Comparison of ENCODE assay signal across 21 mouse cellular contexts in genomic region chr7:117637997-117638396, GRCm38 (mm10).
DNase-seq lines count a peak whose midpoint lies in the region; ATAC-seq and TF ChIP-seq lines count a peak whose summit lies in the region.
"Had no signal": no experiment of that assay in that cellular context is flagged by ENCODE, and none has a peak within 500 bp of the region (broad histone marks: within the 10 kb centered on the region; RNA-seq: fewer than 3 reads in every experiment).

No protein-coding gene starts in this region.

- 88% methylated on average over 2 of the region's 2 CpGs for WGBS in forebrain, embryonic 11.5 days
- 90% methylated on average over 2 of the region's 2 CpGs for whole genome bisulfite sequencing in forebrain, embryonic 16.5 days
- WGBS in lung, postnatal 0 days, result 91% methylated on average over 2 of the region's 2 CpGs

- TF ChIP-seq CTCF in lung, postnatal 0 days (IDR thresholded peaks at IDR 0.05), result no peak

- H3K4me3 ChIP-seq in forebrain, embryonic 11.5 days (ENCODE audit: low read depth, low read length), result no peak overlapping the region
- no peak overlapping the region for H3K4me3 ChIP-seq in forebrain, embryonic 16.5 days (replicated peaks; ENCODE audit: low read length)
- no peak overlapping the region for H3K4me3 ChIP-seq in lung, postnatal 0 days (ENCODE audit: low read depth, low read length)
- H3K4me3 ChIP-seq: embryonic facial prominence, embryonic 10.5 days; embryonic facial prominence, embryonic 12.5 days; forebrain, embryonic 12.5 days had no signal

- no peak overlapping the region for H3K4me2 ChIP-seq in forebrain, embryonic 11.5 days (ENCODE audit: low read depth, low read length, severe bottlenecking)
- H3K4me2 ChIP-seq in forebrain, embryonic 16.5 days (ENCODE audit: low read length), result no peak overlapping the region
- no peak overlapping the region for H3K4me2 ChIP-seq in lung, postnatal 0 days (replicated peaks; ENCODE audit: low read depth, low read length)
- H3K4me2 ChIP-seq: embryonic facial prominence, embryonic 12.5 days; forebrain, embryonic 12.5 days had no signal

- H3K4me1 ChIP-seq in forebrain, embryonic 11.5 days (replicated peaks; ENCODE audit: control insufficient read depth, insufficient read depth, low read length), result peaks cover 5% of the 10 kb centered on the region; the same call in 1 of the 2 replicates
- H3K4me1 ChIP-seq in forebrain, embryonic 16.5 days (replicated peaks; ENCODE audit: control insufficient read depth, insufficient read depth, low read length), result no peaks in the 10 kb centered on the region; the same call in 1 of the 2 replicates
- no peaks in the 10 kb centered on the region for H3K4me1 ChIP-seq in lung, postnatal 0 days (ENCODE audit: insufficient read depth, low read depth, low read length)
- H3K4me1 ChIP-seq: embryonic facial prominence, embryonic 10.5 days; embryonic facial prominence, embryonic 12.5 days had no signal

- no peaks in the 10 kb centered on the region for H3K9me3 ChIP-seq in forebrain, embryonic 11.5 days (ENCODE audit: control insufficient read depth, low read length)
- no peaks in the 10 kb centered on the region for H3K9me3 ChIP-seq in forebrain, embryonic 16.5 days (ENCODE audit: control insufficient read depth, low read length)
- H3K9me3 ChIP-seq in lung, postnatal 0 days (ENCODE audit: low read length), result no peaks in the 10 kb centered on the region
- H3K9me3 ChIP-seq: embryonic facial prominence, embryonic 10.5 days; embryonic facial prominence, embryonic 12.5 days; forebrain, embryonic 12.5 days had no signal

- H3K36me3 ChIP-seq in forebrain, embryonic 11.5 days (ENCODE audit: control insufficient read depth, insufficient read depth, low read length), result no peaks in the 10 kb centered on the region
- H3K36me3 ChIP-seq in forebrain, embryonic 16.5 days (ENCODE audit: control insufficient read depth, insufficient read depth), result no peaks in the 10 kb centered on the region
- no peaks in the 10 kb centered on the region for H3K36me3 ChIP-seq in lung, postnatal 0 days (ENCODE audit: insufficient read depth, low read length)
- H3K36me3 ChIP-seq: embryonic facial prominence, embryonic 10.5 days; embryonic facial prominence, embryonic 12.5 days; G1E had no signal

- no peak for TF ChIP-seq EP300 in lung, postnatal 0 days (IDR thresholded peaks at IDR 0.05)

- DNase-seq in forebrain, embryonic 11.5 days (ENCODE audit: low spot score), result peak; percentile 27
- no peak for DNase-seq in lung, postnatal 0 days (ENCODE audit: low spot score)
- DNase-seq in heart, adult 9 months (ENCODE audit: low spot score in 2 of 2), result no peak
- DNase-seq: adrenal gland, adult 8-10 months; adrenal gland, postnatal 14 days; adrenal gland, postnatal 36 days; B cell, adult 2 months; cerebellum, adult 11-12 months; cerebellum, adult 2 months; cerebellum, adult 9-10 months; cerebellum, postnatal 10 days; cerebellum, postnatal 25 days; forebrain, postnatal 0 days had no signal

- H3K9ac ChIP-seq in forebrain, embryonic 11.5 days (ENCODE audit: low read length), result no peak overlapping the region
- H3K9ac ChIP-seq in forebrain, embryonic 16.5 days (replicated peaks; ENCODE audit: low read depth, low read length), result no peak overlapping the region
- no peak overlapping the region for H3K9ac ChIP-seq in lung, postnatal 0 days (replicated peaks; ENCODE audit: low read depth)
- H3K9ac ChIP-seq: embryonic facial prominence, embryonic 12.5 days; forebrain, embryonic 12.5 days; forebrain, postnatal 0 days had no signal

- ATAC-seq in forebrain, embryonic 11.5 days (replicated peaks; ENCODE audit: low FRiP score), result no peak
- ATAC-seq in forebrain, embryonic 16.5 days, result no peak
- peak; percentile 66 for ATAC-seq in activated CD4-positive, CD25-positive, alpha-beta regulatory T cell, adult 4 months
- no peak for ATAC-seq in lung, postnatal 0 days
- ATAC-seq: forebrain, embryonic 14.5 days; forebrain, postnatal 0 days had no signal

- no peak overlapping the region for H3K27ac ChIP-seq in forebrain, embryonic 11.5 days (ENCODE audit: low read depth, low read length)
- H3K27ac ChIP-seq in forebrain, embryonic 16.5 days (ENCODE audit: low read length), result no peak overlapping the region
- H3K27ac ChIP-seq in lung, postnatal 0 days (ENCODE audit: low read length), result no peak overlapping the region
- H3K27ac ChIP-seq: embryonic facial prominence, embryonic 10.5 days; embryonic facial prominence, embryonic 12.5 days; forebrain, embryonic 12.5 days had no signal

- H3K27me3 ChIP-seq in forebrain, embryonic 11.5 days (ENCODE audit: control insufficient read depth, insufficient read depth, low read length), result no peaks in the 10 kb centered on the region
- no peaks in the 10 kb centered on the region for H3K27me3 ChIP-seq in forebrain, embryonic 16.5 days (replicated peaks; ENCODE audit: control insufficient read depth, insufficient read depth, low read length)
- H3K27me3 ChIP-seq in lung, postnatal 0 days (replicated peaks; ENCODE audit: insufficient read depth, low read length), result no peaks in the 10 kb centered on the region
- H3K27me3 ChIP-seq: CH12.LX; embryonic facial prominence, embryonic 12.5 days; forebrain, embryonic 12.5 days had no signal
